In the genomic region with DNA sequence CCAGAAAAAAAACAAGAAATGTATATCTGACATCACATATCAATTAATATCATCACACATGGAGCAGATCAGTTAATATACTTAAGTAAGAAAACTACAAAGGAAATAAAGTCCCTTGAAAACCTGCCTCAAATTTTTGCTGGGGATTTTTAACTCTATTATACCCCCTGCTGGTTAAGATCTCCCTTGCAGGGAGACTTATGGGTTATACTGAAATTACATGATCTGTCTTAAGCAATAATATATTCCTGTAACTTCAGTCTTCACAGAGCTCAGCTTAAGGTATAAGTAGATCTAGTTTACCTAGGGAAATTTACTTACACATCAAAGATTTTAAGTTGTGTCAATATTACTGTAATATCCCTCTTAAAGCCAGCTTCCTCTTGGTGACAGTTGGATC, we compare ENCODE assay signal across 7 mouse cellular contexts.
DNase-seq lines count a peak whose midpoint lies in the region; ATAC-seq lines count a peak whose summit lies in the region.
"Not testable (repeated sequence)": the region's sequence is repeated elsewhere in the genome, so short reads cannot be mapped to it uniquely, and the experiment has no call there.

No protein-coding gene starts in this region.

- not testable (repeated sequence) for H3K27me3 ChIP-seq in splenic B cell, adult 2 months (ENCODE audit: control insufficient read depth, insufficient read depth, low read length, poor library complexity, severe bottlenecking)

- ATAC-seq in granulocyte monocyte progenitor cell, adult 5-6 weeks (replicated peaks; ENCODE audit: poor library complexity, severe bottlenecking): peak; percentile 52; the same call in 1 of the 2 replicates
- peak; percentile 58; the same call in 1 of the 2 replicates for ATAC-seq in megakaryocyte progenitor cell, adult 5-6 weeks (replicated peaks; ENCODE audit: poor library complexity)

- peak; percentile 3 for DNase-seq in induced T-regulatory cell, adult 2 months (ENCODE audit: low read depth)
- DNase-seq in naive thymus-derived CD4-positive, alpha-beta T cell, adult 2 months (ENCODE audit: low read depth): peak; percentile 13
- DNase-seq in splenic B cell, adult 2 months (ENCODE audit: low read depth, low spot score): peak; percentile 2
- DNase-seq in thymus, postnatal 0 days (ENCODE audit: low spot score): peak; percentile 19
- peak; percentile 23 for DNase-seq in thymus, postnatal 14 days

- H3K36me3 ChIP-seq in splenic B cell, adult 2 months (ENCODE audit: control insufficient read depth, insufficient read depth, low read length, poor library complexity, severe bottlenecking): not testable (repeated sequence)

Comparison
In these comparisons a context has a peak if more than half of its experiments do, and no peak if none do; other contexts are left out.
1. Peak in every context shown above with its lines: DNase-seq and ATAC-seq.